Mouse (Mus musculus) intestine, embryonic 14.5 days (tissue): ENCODE measurements around the gene Rrm1. TPM values are rescaled to one million over a fixed set of nuclear protein-coding genes. Genes with fewer than 3 reads are reported as not detected.
"Not testable (repeated sequence)": the region's sequence is repeated elsewhere in the genome, so short reads cannot be mapped to it uniquely, and the experiment has no call there.

Experiments used
- ATAC-seq: fragments of 200-750 bp; cut with Nextera tagmentation; replicated peaks from 2 replicates; pipeline ENCODE4 v1.8.0; 2017; ENCODE audit warnings: low read depth, moderate number of reproducible peaks, moderate TSS enrichment, moderate library complexity; ENCODE audit not compliant: low FRiP score, low TSS enrichment
- DNase-seq: peaks from one replicate; pipeline ENCODE4 v3.0.0-alpha.2; 2018; ENCODE audit warnings: low spot score
- H3K27ac ChIP-seq: fragments of 300-500 bp; sonication (generic); 2 replicates; pipeline ENCODE4 v1.5.1; 2014; ENCODE audit warnings: low read depth, mild to moderate bottlenecking, control low read depth
- H3K27me3 ChIP-seq: fragments of 300-500 bp; sonication (generic); replicated peaks from 2 replicates; pipeline ENCODE4 v1.6.1; 2014; ENCODE audit warnings: low read length, control low read depth; ENCODE audit not compliant: control insufficient read depth, insufficient read depth
- H3K36me3 ChIP-seq: fragments of 300-500 bp; sonication (generic); 2 replicates; pipeline ENCODE4 v1.6.1; 2014; ENCODE audit warnings: low read length, control low read depth; ENCODE audit not compliant: control insufficient read depth, insufficient read depth
- H3K4me1 ChIP-seq: fragments of 300-500 bp; sonication (generic); replicated peaks from 2 replicates; pipeline ENCODE4 v1.6.1; 2014; ENCODE audit warnings: low read length, control low read depth, mixed read lengths; ENCODE audit not compliant: control insufficient read depth, insufficient read depth
- H3K4me2 ChIP-seq: fragments of 300-500 bp; sonication (generic); 2 replicates; pipeline ENCODE4 v1.6.1; 2014; ENCODE audit warnings: low read length
- H3K4me3 ChIP-seq: fragments of 300-500 bp; sonication (generic); 2 replicates; pipeline ENCODE4 v1.5.1; 2014; ENCODE audit warnings: low read depth, low read length, control low read depth, mixed read lengths
- H3K9ac ChIP-seq: fragments of 300-500 bp; sonication (generic); 2 replicates; pipeline ENCODE4 v1.6.1; 2014; ENCODE audit warnings: mild to moderate bottlenecking, low read length
- H3K9me3 ChIP-seq: fragments of 300-500 bp; sonication (generic); 2 replicates; pipeline ENCODE4 v1.6.1; 2016; ENCODE audit warnings: low read length, control low read depth; ENCODE audit not compliant: control insufficient read depth
- WGBS: fragments of 180-500 bp; shearing (Covaris S2); extraction: QIAGEN DNeasy Blood & Tissue Kit; methylation state at CpG from one replicate; pipeline ENCODE4 v1.1.7; 2014; 5-methylcytosine and 5-hydroxymethylcytosine counted together
- polyA plus RNA-seq: library from polyadenylated mRNA; unstranded; fragments of >200 nt; fragmentation: Nextera tagmentation; extraction: Ambion mirVana; gene quantifications from 2 replicates; pipeline ENCODE4 v1.2.1, GENCODE M21; 2014

Rrm1 gene
- polyA plus RNA-seq, 1 experiment from 2014 or later, result 158 TPM

DNA sequence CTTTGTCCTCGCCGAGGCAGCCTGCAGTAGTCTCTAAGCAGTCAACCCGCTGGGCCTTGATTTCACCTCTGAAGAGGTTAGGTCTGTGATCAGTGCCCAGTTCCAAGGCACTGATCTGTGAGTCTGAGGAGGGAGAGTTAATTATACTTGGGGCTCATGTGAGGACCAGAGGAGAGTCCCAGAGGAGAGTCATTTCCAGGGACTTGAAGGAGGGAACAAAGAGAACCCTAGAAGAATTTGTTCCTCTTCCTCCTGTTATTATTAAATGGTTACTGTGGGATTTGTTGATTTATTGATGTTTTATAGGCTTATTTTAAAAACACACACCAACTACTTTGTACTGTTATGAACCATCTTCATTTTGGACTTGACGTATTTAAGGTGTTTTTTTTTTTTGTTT, 40.1 kb downstream of the Rrm1 start, which contains the start of gene Olfr543:
TSS of gene Olfr543 (minus strand) at position 101 of the 400 bp plus-strand sequence.
- 92% methylated on average over 4 of the region's 4 CpGs for WGBS
- no peak within 1 kb of the TSS for H3K27ac ChIP-seq
- no peak for DNase-seq

DNA sequence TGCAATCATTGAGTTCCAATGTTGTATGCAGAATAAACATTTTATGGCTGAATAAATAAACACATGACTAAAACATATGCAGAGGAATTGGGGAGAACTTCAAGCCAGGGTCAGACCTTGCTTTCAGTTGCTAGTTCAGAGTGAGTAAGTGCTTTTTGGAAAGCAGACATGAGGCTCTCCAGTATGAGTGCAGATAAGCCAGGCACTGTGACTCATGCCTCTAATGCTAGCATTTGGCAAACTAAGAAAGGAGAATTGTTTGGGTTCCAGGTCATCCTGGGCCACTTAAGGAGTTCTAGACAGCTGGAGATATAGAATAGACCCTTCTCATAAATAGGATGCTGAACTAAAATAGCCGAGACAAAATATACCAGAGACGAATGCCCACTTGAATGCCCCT, 42.2 kb downstream of the Rrm1 start:
- DNase-seq (no peak), ATAC-seq (no peak)
- WGBS, result 72% methylated on average over 2 of the region's 2 CpGs
- no peaks in the 10 kb centered on the region for H3K36me3 ChIP-seq
- no peaks in the 10 kb centered on the region for H3K27me3 ChIP-seq
- no peaks in the 10 kb centered on the region for H3K9me3 ChIP-seq
- H3K4me3 ChIP-seq, result no peak overlapping the region
- no peak overlapping the region for H3K4me2 ChIP-seq
- no peaks in the 10 kb centered on the region for H3K4me1 ChIP-seq
- H3K27ac ChIP-seq, result no peak overlapping the region
- no peak overlapping the region for H3K9ac ChIP-seq

More for the DNA sequence above, 40.1 kb downstream of the Rrm1 start, which contains the start of gene Olfr543:
- H3K4me1 ChIP-seq, result no peaks in the 10 kb centered on the region
- H3K27me3 ChIP-seq, result no peaks in the 10 kb centered on the region
- no peak within 1 kb of the TSS for H3K4me2 ChIP-seq
- no peak within 1 kb of the TSS for H3K4me3 ChIP-seq
- no peaks in the 10 kb centered on the region for H3K9me3 ChIP-seq
- H3K9ac ChIP-seq, result no peak within 1 kb of the TSS
- ATAC-seq, result no peak
- H3K36me3 ChIP-seq, result no peaks in the 10 kb centered on the region

DNA sequence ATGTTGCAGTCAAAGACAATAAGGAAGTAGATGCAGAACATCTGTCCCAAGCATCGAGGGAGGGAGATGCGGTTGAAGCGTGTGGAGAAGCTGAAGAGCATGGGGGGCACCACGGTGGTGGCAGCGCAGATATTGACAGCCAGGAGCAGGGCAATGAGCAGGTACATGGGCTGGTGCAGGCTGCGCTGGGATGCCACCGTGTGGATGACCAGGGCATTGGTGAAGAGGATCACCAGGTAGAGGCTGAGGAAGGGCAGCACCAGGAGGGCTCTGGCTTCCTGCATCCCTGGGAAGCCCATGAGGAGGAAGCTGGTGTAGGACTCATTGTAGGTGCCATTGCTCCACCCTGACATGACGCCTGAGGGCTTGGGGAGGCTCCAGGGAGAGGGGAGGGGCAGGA, 43.3 kb downstream of the Rrm1 start:
- H3K9ac ChIP-seq, H3K4me2 ChIP-seq, H3K27ac ChIP-seq, H3K27me3 ChIP-seq, H3K4me1 ChIP-seq, H3K4me3 ChIP-seq, H3K9me3 ChIP-seq, DNase-seq, H3K36me3 ChIP-seq, ATAC-seq: not testable (repeated sequence)
- 62% methylated on average over 8 of the region's 8 CpGs for WGBS

DNA sequence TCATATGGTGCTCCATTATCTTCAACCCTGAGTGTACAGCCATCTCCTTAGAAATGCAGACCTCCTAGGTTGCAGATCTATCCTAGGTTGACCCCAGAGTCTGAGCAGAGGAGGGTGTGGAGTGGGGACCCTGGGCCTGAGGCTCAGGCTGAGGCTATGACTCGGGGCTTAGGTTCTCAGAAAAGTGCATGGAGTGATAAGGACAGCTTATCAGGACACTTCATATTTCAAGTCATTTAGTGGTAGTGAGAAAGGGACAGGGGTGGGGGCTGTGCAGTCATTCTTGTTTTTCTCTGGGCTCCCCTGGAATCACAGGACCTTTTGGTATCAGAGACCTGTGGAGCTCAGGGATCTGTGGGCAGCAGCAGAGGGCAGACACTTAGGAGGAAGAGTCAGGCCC, 44.6 kb downstream of the Rrm1 start:
- H3K27me3 ChIP-seq, result no peaks in the 10 kb centered on the region
- 53% methylated on average over 1 of the region's 1 CpGs for WGBS
- ATAC-seq, result no peak
- H3K4me1 ChIP-seq, result no peaks in the 10 kb centered on the region
- no peaks in the 10 kb centered on the region for H3K36me3 ChIP-seq
- no peak overlapping the region for H3K27ac ChIP-seq
- H3K9ac ChIP-seq, result no peak overlapping the region
- DNase-seq, result no peak
- H3K4me2 ChIP-seq, result no peak overlapping the region
- H3K9me3 ChIP-seq, result no peaks in the 10 kb centered on the region
- no peak overlapping the region for H3K4me3 ChIP-seq

DNA sequence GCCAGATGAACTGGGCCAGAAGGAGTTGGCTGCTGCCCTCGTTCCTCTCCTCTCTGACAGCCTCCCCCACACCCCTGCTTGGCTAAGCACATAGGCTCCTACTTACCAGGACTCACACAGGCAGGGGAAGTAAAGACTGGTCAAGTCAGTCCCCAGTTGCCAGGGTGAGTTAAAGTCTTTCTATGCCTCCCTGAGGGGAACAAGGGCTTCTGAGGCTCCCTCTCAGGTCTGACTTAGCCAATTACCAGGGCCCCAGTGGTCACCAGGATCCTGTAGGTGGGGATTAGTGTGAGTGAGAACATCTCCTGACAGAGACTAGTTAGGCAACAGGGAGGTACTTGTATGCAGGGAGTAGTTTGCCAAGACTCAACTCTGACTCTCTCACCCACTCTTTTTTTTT, 46.7 kb downstream of the Rrm1 start, which contains the start of gene Olfr544:
TSS of gene Olfr544 (minus strand) at position 153 of the 400 bp plus-strand sequence.
- DNase-seq, result no peak
- no peaks in the 10 kb centered on the region for H3K27me3 ChIP-seq
- no peak within 1 kb of the TSS for H3K4me2 ChIP-seq
- 60% methylated on average over 1 of the region's 1 CpGs for WGBS
- H3K36me3 ChIP-seq, result no peaks in the 10 kb centered on the region
- no peak within 1 kb of the TSS for H3K4me3 ChIP-seq
- H3K27ac ChIP-seq, result no peak within 1 kb of the TSS
- H3K4me1 ChIP-seq, result no peaks in the 10 kb centered on the region
- ATAC-seq, result no peak
- no peaks in the 10 kb centered on the region for H3K9me3 ChIP-seq
- H3K9ac ChIP-seq, result no peak within 1 kb of the TSS

DNA sequence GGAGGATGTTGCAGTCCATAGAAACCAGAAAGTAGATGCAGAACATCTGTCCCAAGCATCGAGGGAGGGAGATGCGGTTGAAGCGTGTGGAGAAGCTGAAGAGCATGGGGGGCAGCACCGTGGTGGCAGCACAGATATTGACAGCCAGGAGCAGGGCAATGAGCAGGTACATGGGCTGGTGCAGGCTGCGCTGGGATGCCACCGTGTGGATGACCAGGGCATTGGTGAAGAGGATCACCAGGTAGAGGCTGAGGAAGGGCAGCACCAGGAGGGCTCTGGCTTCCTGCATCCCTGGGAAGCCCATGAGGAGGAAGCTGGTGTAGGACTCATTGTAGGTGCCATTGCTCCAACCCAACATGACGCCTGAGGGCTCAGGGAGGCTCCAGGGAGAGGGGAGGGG, 52.9 kb downstream of the Rrm1 start:
- not testable (repeated sequence) for H3K9me3 ChIP-seq, H3K27ac ChIP-seq, DNase-seq, H3K27me3 ChIP-seq, H3K4me1 ChIP-seq, H3K4me2 ChIP-seq, H3K36me3 ChIP-seq, H3K4me3 ChIP-seq, ATAC-seq, H3K9ac ChIP-seq
- WGBS, result 53% methylated on average over 6 of the region's 7 CpGs

DNA sequence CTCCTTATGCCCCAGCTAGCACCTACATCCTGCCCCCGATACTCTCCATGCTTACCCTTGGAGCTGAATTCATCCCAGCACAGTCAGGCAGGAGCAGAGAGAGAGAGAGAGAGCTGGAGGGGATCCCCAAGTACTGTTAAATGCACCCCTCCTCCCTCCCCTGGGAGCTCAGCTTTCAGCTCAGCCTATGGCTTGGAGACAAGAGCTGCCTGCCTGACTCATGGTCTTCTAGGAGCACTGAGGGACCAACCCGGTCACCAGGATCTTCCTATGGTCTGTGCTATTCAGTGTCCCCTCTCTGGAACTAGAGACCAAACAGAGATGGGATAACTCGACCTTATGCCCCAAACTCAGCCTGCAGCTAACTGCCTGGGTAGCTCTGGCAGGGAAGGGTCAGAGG, 58.0 kb downstream of the Rrm1 start, which contains the start of gene Olfr545:
TSS of gene Olfr545 (minus strand) at position 101 of the 400 bp plus-strand sequence.
- WGBS, result 65% methylated on average over 3 of the region's 3 CpGs
- H3K4me3 ChIP-seq, result no peak within 1 kb of the TSS
- no peaks in the 10 kb centered on the region for H3K27me3 ChIP-seq
- ATAC-seq, result no peak
- no peak within 1 kb of the TSS for H3K9ac ChIP-seq
- H3K27ac ChIP-seq, result no peak within 1 kb of the TSS
- no peak for DNase-seq
- H3K4me1 ChIP-seq, result no peaks in the 10 kb centered on the region
- no peaks in the 10 kb centered on the region for H3K36me3 ChIP-seq
- H3K4me2 ChIP-seq, result no peak within 1 kb of the TSS
- H3K9me3 ChIP-seq, result no peaks in the 10 kb centered on the region

DNA sequence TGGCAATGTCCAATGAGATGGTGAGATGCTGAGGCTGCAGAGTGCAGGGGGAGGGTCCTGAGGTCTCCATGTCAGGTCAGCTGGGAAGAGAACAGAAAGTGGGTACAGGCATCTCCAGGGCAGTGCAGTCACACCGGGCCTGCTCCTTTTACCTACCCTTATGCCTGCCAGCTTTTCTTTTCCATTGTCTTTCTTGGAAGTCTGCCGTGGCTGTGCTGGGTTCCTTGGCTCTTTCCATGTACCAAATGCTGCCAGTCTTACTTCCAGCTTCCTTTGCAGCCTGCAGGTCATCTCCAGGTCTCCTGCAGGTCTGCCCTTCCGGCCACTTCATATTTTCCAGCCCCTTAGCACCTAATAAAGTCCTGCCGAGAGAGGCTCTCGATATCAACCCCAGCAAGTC, 60.5 kb downstream of the Rrm1 start:
- Histone ChIP-seq H3K4me2 (no peak overlapping the region), H3K27me3 (no peaks in the 10 kb centered on the region), H3K4me3 (no peak overlapping the region), H3K9me3 (no peaks in the 10 kb centered on the region), H3K4me1 (no peaks in the 10 kb centered on the region), H3K27ac (no peak overlapping the region), H3K36me3 (no peaks in the 10 kb centered on the region), H3K9ac (no peak overlapping the region)
- WGBS, result 82% methylated on average over 5 of the region's 5 CpGs
- DNase-seq (no peak), ATAC-seq (no peak)

DNA sequence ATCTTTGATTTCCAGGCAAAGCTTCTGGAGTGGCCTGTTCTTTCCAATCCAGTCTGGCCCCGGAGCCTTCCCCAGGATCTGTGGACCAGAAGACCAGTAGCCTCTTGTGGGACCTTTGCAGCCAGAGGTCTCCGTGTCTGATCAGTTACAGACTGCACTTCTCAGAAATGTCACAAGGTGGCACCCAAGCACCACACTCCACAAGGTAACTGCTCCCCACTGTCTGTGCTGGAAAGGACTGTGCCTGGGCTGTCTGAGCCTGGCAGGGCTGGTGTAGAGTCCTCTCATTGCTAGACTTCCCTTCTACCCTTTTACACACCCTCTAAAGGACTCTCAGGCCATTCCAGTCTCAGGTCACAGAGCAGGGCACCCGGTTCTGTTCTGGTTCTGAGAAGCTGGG, 65.4 kb downstream of the Rrm1 start:
- H3K27ac ChIP-seq, result no peak overlapping the region
- H3K9me3 ChIP-seq, result no peaks in the 10 kb centered on the region
- no peak overlapping the region for H3K4me3 ChIP-seq
- ATAC-seq (peak; percentile 64), DNase-seq (peak; percentile 84)
- no peak overlapping the region for H3K4me2 ChIP-seq
- whole genome bisulfite sequencing, result 48% methylated on average over 3 of the region's 3 CpGs
- no peaks in the 10 kb centered on the region for H3K36me3 ChIP-seq
- no peak overlapping the region for H3K9ac ChIP-seq
- no peaks in the 10 kb centered on the region for H3K4me1 ChIP-seq
- H3K27me3 ChIP-seq, result no peaks in the 10 kb centered on the region
